Mouse (Mus musculus) G1E (cell line): Measurements from ENCODE around the gene Gpcpd1.

Source experiments
- CTCF ChIP-seq: IDR thresholded peaks from 2 replicates; pipeline ENCODE4 v1.5.1; 2012; ENCODE audit warnings: low read depth, low read length, inconsistent platforms, mixed read lengths
- GATA1 ChIP-seq: IDR thresholded peaks from 2 replicates; pipeline ENCODE4 v1.6.1; 2012; ENCODE audit warnings: borderline replicate concordance, low read length, inconsistent platforms, mixed read lengths
- GATA2 ChIP-seq: IDR thresholded peaks from 2 replicates; pipeline ENCODE4 v1.6.1; 2012; ENCODE audit warnings: low read depth, low read length, inconsistent platforms, borderline replicate concordance
- POLR2AphosphoS5 ChIP-seq: IDR thresholded peaks from 2 replicates; pipeline ENCODE4 v1.6.1; 2012; ENCODE audit warnings: low read depth, low read length, inconsistent platforms; ENCODE audit not compliant: insufficient replicate concordance
- TAL1 ChIP-seq: conservative IDR thresholded peaks from 2 replicates; pipeline ENCODE4 v1.6.1; 2012; ENCODE audit warnings: low read depth, low read length, inconsistent platforms, mixed read lengths

- TF ChIP-seq CTCF (no peak), GATA1 (no peak), GATA2 (no peak), TAL1 (no peak), POLR2AphosphoS5 (no peak)
These were observed 7.8 kb downstream of the Gpcpd1 start for GRCm38 (mm10) chr2:132579689-132580088.
